Mouse (Mus musculus) lung, adult 2 months (tissue): ENCODE data around the gene Prr5l.

Experiments used
- CTCF ChIP-seq: fragments of 200-500 bp; IDR thresholded peaks from 2 replicates; pipeline ENCODE4 v1.5.1; 2011; ENCODE audit warnings: mild to moderate bottlenecking, low read length, control low read depth; ENCODE audit not compliant: insufficient read depth
- POLR2A ChIP-seq: fragments of 200-500 bp; IDR thresholded peaks from 2 replicates; pipeline ENCODE4 v1.6.1; 2011; ENCODE audit warnings: low read depth, mild to moderate bottlenecking, control low read depth, low read length, borderline replicate concordance; ENCODE audit errors: extremely low read depth

- TF ChIP-seq CTCF = no peak
- no peak for TF ChIP-seq POLR2A
Measured at GRCm38 (mm10) chr2:101722370-101723332, 160.2 kb downstream of the Prr5l start.
